Mouse (Mus musculus) neural tube, embryonic 12.5 days (tissue): ENCODE data around the gene Gm10972. TPM values are rescaled to one million over a fixed set of nuclear protein-coding genes. Genes with fewer than 3 reads are reported as not detected.
"Not testable (repeated sequence)": the region's sequence is repeated elsewhere in the genome, so short reads cannot be mapped to it uniquely, and the experiment has no call there.

Source experiments
- ATAC-seq: fragments of 200-750 bp; cut with Nextera tagmentation; 2 replicates; pipeline ENCODE4 v1.8.0; 2017; ENCODE audit warnings: low read depth, mild to moderate bottlenecking, moderate TSS enrichment, moderate library complexity; ENCODE audit not compliant: low FRiP score
- H3K27ac ChIP-seq: fragments of 300-500 bp; sonication (generic); 2 replicates; pipeline ENCODE4 v1.5.1; 2016
- H3K27me3 ChIP-seq: fragments of 300-500 bp; sonication (generic); replicated peaks from 2 replicates; pipeline ENCODE4 v1.6.1; 2016; ENCODE audit warnings: mild to moderate bottlenecking
- H3K36me3 ChIP-seq: fragments of 300-500 bp; sonication (generic); 2 replicates; pipeline ENCODE4 v1.6.1; 2016; ENCODE audit warnings: mild to moderate bottlenecking
- H3K4me1 ChIP-seq: fragments of 300-500 bp; sonication (generic); 2 replicates; pipeline ENCODE4 v1.6.1; 2016
- H3K4me2 ChIP-seq: fragments of 300-500 bp; sonication (generic); replicated peaks from 2 replicates; pipeline ENCODE4 v1.6.1; 2016; ENCODE audit warnings: mild to moderate bottlenecking
- H3K4me3 ChIP-seq: fragments of 300-500 bp; sonication (generic); 2 replicates; pipeline ENCODE4 v1.5.1; 2016
- H3K9ac ChIP-seq: fragments of 300-500 bp; sonication (generic); 2 replicates; pipeline ENCODE4 v1.6.1; 2016; ENCODE audit warnings: mild to moderate bottlenecking
- H3K9me3 ChIP-seq: fragments of 300-500 bp; sonication (generic); 2 replicates; pipeline ENCODE4 v1.6.1; 2016; ENCODE audit warnings: mild to moderate bottlenecking
- WGBS: fragments of 180-500 bp; shearing (Covaris S2); methylation state at CpG from one replicate; pipeline ENCODE4 v1.1.7; 2016; 5-methylcytosine and 5-hydroxymethylcytosine counted together
- polyA plus RNA-seq: library from polyadenylated mRNA; unstranded; fragments of >200 nt; fragmentation: Nextera tagmentation; extraction: Ambion mirVana; gene quantifications from 2 replicates; pipeline ENCODE4 v1.2.1, GENCODE M21; 2016

Gm10972 gene
- polyA plus RNA-seq, 1 experiment from 2014 or later, result not detected

DNA sequence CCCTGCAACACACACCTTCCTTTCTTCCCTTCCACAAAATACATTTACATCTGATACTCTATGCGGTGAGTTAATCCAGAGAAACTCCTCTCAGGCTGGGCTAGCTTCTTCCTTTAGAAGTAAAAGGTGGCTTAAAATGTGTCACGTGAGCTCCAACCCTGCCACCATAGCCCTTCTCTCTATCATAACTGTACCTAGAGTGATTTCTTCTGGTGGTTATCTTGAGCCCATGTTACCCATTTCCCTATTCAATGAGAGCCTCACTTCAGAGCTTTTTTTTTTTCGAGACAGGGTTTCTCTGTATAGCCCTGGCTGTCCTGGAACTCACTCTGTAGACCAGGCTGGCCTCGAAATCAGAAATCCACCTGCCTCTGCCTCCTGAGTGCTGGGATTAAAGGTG lies 48.8 kb downstream of the Gm10972 start:
- H3K27me3 ChIP-seq, H3K4me2 ChIP-seq, H3K36me3 ChIP-seq, H3K27ac ChIP-seq, H3K4me1 ChIP-seq, H3K4me3 ChIP-seq, H3K9ac ChIP-seq, H3K9me3 ChIP-seq, ATAC-seq: not testable (repeated sequence)
- 90% methylated on average over 4 of the region's 4 CpGs for WGBS

Other genes starting within 250 kb of the Gm10972 start
- 0.29 and 0.51 TPM in 2 replicates for gene Lingo4, start 244.6 kb upstream of the Gm10972 start, polyA plus RNA-seq
- 47.3 and 55.5 TPM in 2 replicates for gene Tdrkh, start 229.8 kb upstream of the Gm10972 start, polyA plus RNA-seq
- 65.1 and 67.6 TPM in 2 replicates for gene Mrpl9, start 199.8 kb upstream of the Gm10972 start, polyA plus RNA-seq
- 0.81 and 0.96 TPM in 2 replicates for gene Oaz3, start 199.2 kb upstream of the Gm10972 start, polyA plus RNA-seq
- 204 and 222 TPM in 2 replicates for gene Celf3, start 164.8 kb upstream of the Gm10972 start, polyA plus RNA-seq
- gene Riiad1, start 162.8 kb upstream of the Gm10972 start, polyA plus RNA-seq, result 11.9 and 12.9 TPM in 2 replicates
- gene Snx27, start 60.4 kb upstream of the Gm10972 start, polyA plus RNA-seq, result 66.5 and 66.9 TPM in 2 replicates
- 2.9 and 3.5 TPM in 2 replicates for gene Tuft1, start 15.8 kb downstream of the Gm10972 start, polyA plus RNA-seq
- not detected in 2 replicates for gene Selenbp2, start 50.4 kb downstream of the Gm10972 start, polyA plus RNA-seq
- 4.1 and 4.3 TPM in 2 replicates for gene Cgn, start 143.4 kb downstream of the Gm10972 start, polyA plus RNA-seq
- gene Pogz, start 194.5 kb downstream of the Gm10972 start, polyA plus RNA-seq, result 20.9 and 21.0 TPM in 2 replicates
- 331 and 332 TPM in 2 replicates for gene Psmb4, start 243.8 kb downstream of the Gm10972 start, polyA plus RNA-seq